Mouse (Mus musculus): ENCODE data around the gene Phka1. TPM values are rescaled to one million over a fixed set of nuclear protein-coding genes. Genes with fewer than 3 reads are reported as not detected.

Phka1 gene
- polyA plus RNA-seq, 1 experiment, result 3.3 TPM

- Histone ChIP-seq H3K79me2 (ENCODE audit: control insufficient read depth, insufficient read depth) (no peaks in the 10 kb centered on the region), H3K79me3 (ENCODE audit: low read depth) (no peaks in the 10 kb centered on the region), H3K4me3 (ENCODE audit: insufficient read depth, poor library complexity, severe bottlenecking) (no peak overlapping the region), H3K36me3 (ENCODE audit: control insufficient read depth, insufficient read depth) (no peaks in the 10 kb centered on the region), H3K27me3 (ENCODE audit: control insufficient read depth, insufficient read depth, insufficient read length) (no peaks in the 10 kb centered on the region), H3ac (ENCODE audit: control insufficient read depth, insufficient read length, low read depth) (no peak overlapping the region)
- TF ChIP-seq FOSL1 (IDR thresholded peaks at IDR 0.05; ENCODE audit: insufficient read depth, low read length, poor library complexity, severe bottlenecking) (no peak), MAX (IDR thresholded peaks at IDR 0.05) (no peak), CEBPB (IDR thresholded peaks at IDR 0.05; ENCODE audit: low read depth) (no peak), USF1 (IDR thresholded peaks at IDR 0.05; ENCODE audit: low read depth) (no peak), MYOD1 (IDR thresholded peaks at IDR 0.05; ENCODE audit: control insufficient read depth, insufficient read length, low read depth) (no peak), CTCF (IDR thresholded peaks at IDR 0.05; ENCODE audit: control insufficient read depth, insufficient read depth, insufficient read length) (no peak), MYOG (IDR thresholded peaks at IDR 0.05; ENCODE audit: control insufficient read depth, extremely low read depth, insufficient read length) (no peak)
Observed at GRCm38 (mm10) chrX:102485575-102485974, 158.5 kb downstream of the Phka1 start.

- Histone ChIP-seq H3K27me3 (ENCODE audit: control insufficient read depth, insufficient read depth, insufficient read length) (no peaks in the 10 kb centered on the region), H3ac (ENCODE audit: control insufficient read depth, insufficient read length, low read depth) (no peak overlapping the region), H3K36me3 (ENCODE audit: control insufficient read depth, insufficient read depth) (no peaks in the 10 kb centered on the region), H3K4me3 (ENCODE audit: insufficient read depth, poor library complexity, severe bottlenecking) (no peak overlapping the region), H3K79me3 (ENCODE audit: low read depth) (no peaks in the 10 kb centered on the region), H3K79me2 (ENCODE audit: control insufficient read depth, insufficient read depth) (no peaks in the 10 kb centered on the region)
- TF ChIP-seq MYOD1 (IDR thresholded peaks at IDR 0.05; ENCODE audit: control insufficient read depth, insufficient read length, low read depth), result no peak
- no peak for TF ChIP-seq CEBPB (IDR thresholded peaks at IDR 0.05; ENCODE audit: low read depth)
- TF ChIP-seq USF1 (IDR thresholded peaks at IDR 0.05; ENCODE audit: low read depth), result no peak
- TF ChIP-seq FOSL1 (IDR thresholded peaks at IDR 0.05; ENCODE audit: insufficient read depth, low read length, poor library complexity, severe bottlenecking), result no peak
- no peak for TF ChIP-seq MYOG (IDR thresholded peaks at IDR 0.05; ENCODE audit: control insufficient read depth, extremely low read depth, insufficient read length)
- TF ChIP-seq MAX (IDR thresholded peaks at IDR 0.05), result no peak
- no peak for TF ChIP-seq CTCF (IDR thresholded peaks at IDR 0.05; ENCODE audit: control insufficient read depth, insufficient read depth, insufficient read length)
Observed at GRCm38 (mm10) chrX:102479665-102480064, 164.4 kb downstream of the Phka1 start.

GRCm38 (mm10) chrX:102478965-102479364 lies 165.1 kb downstream of the Phka1 start:
- no peaks in the 10 kb centered on the region for H3K27me3 ChIP-seq (ENCODE audit: control insufficient read depth, insufficient read depth, insufficient read length)

GRCm38 (mm10) chrX:102478481-102478880 lies 165.6 kb downstream of the Phka1 start:
- no peak overlapping the region for H3K4me3 ChIP-seq (ENCODE audit: insufficient read depth, poor library complexity, severe bottlenecking)
- no peaks in the 10 kb centered on the region for H3K79me3 ChIP-seq (ENCODE audit: low read depth)
- no peaks in the 10 kb centered on the region for H3K36me3 ChIP-seq (ENCODE audit: control insufficient read depth, insufficient read depth)
- H3K79me2 ChIP-seq (ENCODE audit: control insufficient read depth, insufficient read depth), result no peaks in the 10 kb centered on the region
- no peaks in the 10 kb centered on the region for H3K27me3 ChIP-seq (ENCODE audit: control insufficient read depth, insufficient read depth, insufficient read length)
- no peak for TF ChIP-seq CEBPB (IDR thresholded peaks at IDR 0.05; ENCODE audit: low read depth)
- no peak for TF ChIP-seq MYOD1 (IDR thresholded peaks at IDR 0.05; ENCODE audit: control insufficient read depth, insufficient read length, low read depth)
- no peak for TF ChIP-seq MAX (IDR thresholded peaks at IDR 0.05)
- no peak for TF ChIP-seq FOSL1 (IDR thresholded peaks at IDR 0.05; ENCODE audit: insufficient read depth, low read length, poor library complexity, severe bottlenecking)
- no peak for TF ChIP-seq CTCF (IDR thresholded peaks at IDR 0.05; ENCODE audit: control insufficient read depth, insufficient read depth, insufficient read length)
- TF ChIP-seq USF1 (IDR thresholded peaks at IDR 0.05; ENCODE audit: low read depth), result no peak
- no peak for TF ChIP-seq MYOG (IDR thresholded peaks at IDR 0.05; ENCODE audit: control insufficient read depth, extremely low read depth, insufficient read length)
- no peak overlapping the region for H3ac ChIP-seq (ENCODE audit: control insufficient read depth, insufficient read length, low read depth)

More at GRCm38 (mm10) chrX:102478965-102479364, 165.1 kb downstream of the Phka1 start:
- Histone ChIP-seq H3K79me3 (ENCODE audit: low read depth) (no peaks in the 10 kb centered on the region), H3K79me2 (ENCODE audit: control insufficient read depth, insufficient read depth) (no peaks in the 10 kb centered on the region), H3ac (ENCODE audit: control insufficient read depth, insufficient read length, low read depth) (no peak overlapping the region), H3K4me3 (ENCODE audit: insufficient read depth, poor library complexity, severe bottlenecking) (no peak overlapping the region), H3K36me3 (ENCODE audit: control insufficient read depth, insufficient read depth) (no peaks in the 10 kb centered on the region)
- TF ChIP-seq MYOD1 (IDR thresholded peaks at IDR 0.05; ENCODE audit: control insufficient read depth, insufficient read length, low read depth), result no peak
- no peak for TF ChIP-seq MYOG (IDR thresholded peaks at IDR 0.05; ENCODE audit: control insufficient read depth, extremely low read depth, insufficient read length)

GRCm38 (mm10) chrX:102476784-102477183 lies 167.3 kb downstream of the Phka1 start:
- H3K79me2 ChIP-seq (ENCODE audit: control insufficient read depth, insufficient read depth), result no peaks in the 10 kb centered on the region
- no peaks in the 10 kb centered on the region for H3K27me3 ChIP-seq (ENCODE audit: control insufficient read depth, insufficient read depth, insufficient read length)
- no peaks in the 10 kb centered on the region for H3K36me3 ChIP-seq (ENCODE audit: control insufficient read depth, insufficient read depth)
- H3K4me3 ChIP-seq (ENCODE audit: insufficient read depth, poor library complexity, severe bottlenecking), result no peak overlapping the region
- H3ac ChIP-seq (ENCODE audit: control insufficient read depth, insufficient read length, low read depth), result no peak overlapping the region
- no peaks in the 10 kb centered on the region for H3K79me3 ChIP-seq (ENCODE audit: low read depth)
- no peak for TF ChIP-seq CEBPB (IDR thresholded peaks at IDR 0.05; ENCODE audit: low read depth)
- TF ChIP-seq FOSL1 (IDR thresholded peaks at IDR 0.05; ENCODE audit: insufficient read depth, low read length, poor library complexity, severe bottlenecking), result no peak
- no peak for TF ChIP-seq MYOD1 (IDR thresholded peaks at IDR 0.05; ENCODE audit: control insufficient read depth, insufficient read length, low read depth)
- no peak for TF ChIP-seq MYOG (IDR thresholded peaks at IDR 0.05; ENCODE audit: control insufficient read depth, extremely low read depth, insufficient read length)
- no peak for TF ChIP-seq MAX (IDR thresholded peaks at IDR 0.05)
- no peak for TF ChIP-seq CTCF (IDR thresholded peaks at IDR 0.05; ENCODE audit: control insufficient read depth, insufficient read depth, insufficient read length)
- TF ChIP-seq USF1 (IDR thresholded peaks at IDR 0.05; ENCODE audit: low read depth), result no peak

- Histone ChIP-seq H3K79me3 (ENCODE audit: low read depth) (no peaks in the 10 kb centered on the region), H3K4me3 (ENCODE audit: insufficient read depth, poor library complexity, severe bottlenecking) (no peak overlapping the region), H3K79me2 (ENCODE audit: control insufficient read depth, insufficient read depth) (no peaks in the 10 kb centered on the region), H3K27me3 (ENCODE audit: control insufficient read depth, insufficient read depth, insufficient read length) (no peaks in the 10 kb centered on the region), H3K36me3 (ENCODE audit: control insufficient read depth, insufficient read depth) (no peaks in the 10 kb centered on the region), H3ac (ENCODE audit: control insufficient read depth, insufficient read length, low read depth) (no peak overlapping the region)
- no peak for TF ChIP-seq MYOG (IDR thresholded peaks at IDR 0.05; ENCODE audit: control insufficient read depth, extremely low read depth, insufficient read length)
- TF ChIP-seq FOSL1 (IDR thresholded peaks at IDR 0.05; ENCODE audit: insufficient read depth, low read length, poor library complexity, severe bottlenecking), result no peak
- no peak for TF ChIP-seq MYOD1 (IDR thresholded peaks at IDR 0.05; ENCODE audit: control insufficient read depth, insufficient read length, low read depth)
- no peak for TF ChIP-seq CEBPB (IDR thresholded peaks at IDR 0.05; ENCODE audit: low read depth)
- no peak for TF ChIP-seq CTCF (IDR thresholded peaks at IDR 0.05; ENCODE audit: control insufficient read depth, insufficient read depth, insufficient read length)
- no peak for TF ChIP-seq MAX (IDR thresholded peaks at IDR 0.05)
Observed at GRCm38 (mm10) chrX:102475555-102475954, 168.5 kb downstream of the Phka1 start.

Other genes starting within 250 kb of the Phka1 start
- gene Hdac8, start 138.9 kb downstream of the Phka1 start, polyA plus RNA-seq (2012; fragmentation: generic; extraction: Trizol), result 4.3 TPM
- gene Gm3880, start 42.7 kb upstream of the Phka1 start, polyA plus RNA-seq (2012; fragmentation: generic; extraction: Trizol), result not detected
- gene Gm9112, start 63.4 kb upstream of the Phka1 start, polyA plus RNA-seq (2012; fragmentation: generic; extraction: Trizol), result not detected
- not detected for gene Dmrtc1b, start 63.6 kb upstream of the Phka1 start, polyA plus RNA-seq (2012; fragmentation: generic; extraction: Trizol)
- not detected for gene Dmrtc1c1, start 158.7 kb upstream of the Phka1 start, polyA plus RNA-seq (2012; fragmentation: generic; extraction: Trizol)
- not detected for gene Dmrtc1c2, start 210.4 kb upstream of the Phka1 start, polyA plus RNA-seq (2012; fragmentation: generic; extraction: Trizol)
- gene 1700031F05Rik, start 223.7 kb upstream of the Phka1 start, polyA plus RNA-seq (2012; fragmentation: generic; extraction: Trizol), result not detected